Mouse (Mus musculus): ENCODE measurements around the gene Fads3. TPM values are rescaled to one million over a fixed set of nuclear protein-coding genes. Genes with fewer than 3 reads are reported as not detected.
A peak's percentile ranks its signal among the peaks of the same experiment; 100 is the strongest.

The Fads3 gene
- polyA plus RNA-seq, 1 experiment from 2014 or later, result 7.3 TPM

- no peaks in the 10 kb centered on the region for H3K9me3 ChIP-seq (replicated peaks; ENCODE audit: control insufficient read depth, low read length)
- 78% methylated on average over 6 of the region's 6 CpGs for WGBS (ENCODE audit: insufficient replicate concordance)
- H3K4me1 ChIP-seq (ENCODE audit: control insufficient read depth, low read depth, low read length), result peaks cover 3% of the 10 kb centered on the region
- no peaks in the 10 kb centered on the region for H3K36me3 ChIP-seq (ENCODE audit: control insufficient read depth, insufficient read depth)
- no peak overlapping the region for H3K4me3 ChIP-seq (ENCODE audit: low read depth, low read length)
- H3K9ac ChIP-seq (ENCODE audit: low read depth, low read length), result no peak overlapping the region
- H3K27ac ChIP-seq (ENCODE audit: low read length), result no peak overlapping the region
- no peaks in the 10 kb centered on the region for H3K27me3 ChIP-seq (ENCODE audit: control insufficient read depth, insufficient read depth, low read depth, low read length)
- no peak for ATAC-seq (ENCODE audit: low read depth)
- H3K4me2 ChIP-seq (ENCODE audit: low read depth, low read length), result no peak overlapping the region
Measured at GRCm38 (mm10) chr19:10054361-10055075, 13.1 kb downstream of the Fads3 start.

GRCm38 (mm10) chr19:10055261-10055660 lies 13.9 kb downstream of the Fads3 start:
- Histone ChIP-seq H3K4me1 (ENCODE audit: control insufficient read depth, low read depth, low read length) (peaks cover 7% of the 10 kb centered on the region), H3K27me3 (ENCODE audit: control insufficient read depth, insufficient read depth, low read depth, low read length) (no peaks in the 10 kb centered on the region), H3K27ac (ENCODE audit: low read length) (no peak overlapping the region), H3K4me3 (ENCODE audit: low read depth, low read length) (no peak overlapping the region), H3K9ac (ENCODE audit: low read depth, low read length) (no peak overlapping the region), H3K4me2 (ENCODE audit: low read depth, low read length) (no peak overlapping the region), H3K9me3 (replicated peaks; ENCODE audit: control insufficient read depth, low read length) (no peaks in the 10 kb centered on the region), H3K36me3 (ENCODE audit: control insufficient read depth, insufficient read depth) (no peaks in the 10 kb centered on the region)
- 73% methylated on average over 3 of the region's 3 CpGs for WGBS (ENCODE audit: insufficient replicate concordance)
- no peak for ATAC-seq (ENCODE audit: low read depth)

GRCm38 (mm10) chr19:10055783-10056660 lies 14.7 kb downstream of the Fads3 start:
- ATAC-seq (ENCODE audit: low read depth), result no peak
- Histone ChIP-seq H3K4me1 (ENCODE audit: control insufficient read depth, low read depth, low read length) (peaks cover 15% of the 10 kb centered on the region), H3K4me3 (ENCODE audit: low read depth, low read length) (no peak overlapping the region), H3K9me3 (replicated peaks; ENCODE audit: control insufficient read depth, low read length) (no peaks in the 10 kb centered on the region), H3K27ac (ENCODE audit: low read length) (no peak overlapping the region), H3K27me3 (ENCODE audit: control insufficient read depth, insufficient read depth, low read depth, low read length) (no peaks in the 10 kb centered on the region), H3K36me3 (ENCODE audit: control insufficient read depth, insufficient read depth) (no peaks in the 10 kb centered on the region), H3K9ac (ENCODE audit: low read depth, low read length) (no peak overlapping the region), H3K4me2 (ENCODE audit: low read depth, low read length) (no peak overlapping the region)
- 78% methylated on average over 22 of the region's 22 CpGs for WGBS (ENCODE audit: insufficient replicate concordance)

- Histone ChIP-seq H3K27me3 (ENCODE audit: control insufficient read depth, insufficient read depth, low read depth, low read length) (no peaks in the 10 kb centered on the region), H3K9ac (ENCODE audit: low read depth, low read length) (no peak overlapping the region), H3K9me3 (replicated peaks; ENCODE audit: control insufficient read depth, low read length) (no peaks in the 10 kb centered on the region), H3K27ac (ENCODE audit: low read length) (0 out of 2 replicates have a peak overlapping the region, but pooled peaks have one; percentile 4), H3K4me3 (ENCODE audit: low read depth, low read length) (no peak overlapping the region), H3K4me2 (ENCODE audit: low read depth, low read length) (no peak overlapping the region), H3K4me1 (ENCODE audit: control insufficient read depth, low read depth, low read length) (peaks cover 17% of the 10 kb centered on the region), H3K36me3 (ENCODE audit: control insufficient read depth, insufficient read depth) (no peaks in the 10 kb centered on the region)
- whole genome bisulfite sequencing (ENCODE audit: insufficient replicate concordance), result 69% methylated on average over 3 of the region's 3 CpGs
- no peak for ATAC-seq (ENCODE audit: low read depth)
Measured at GRCm38 (mm10) chr19:10056686-10057085, 15.3 kb downstream of the Fads3 start.

- peaks cover 17% of the 10 kb centered on the region for H3K4me1 ChIP-seq (ENCODE audit: control insufficient read depth, low read depth, low read length)
- ATAC-seq (ENCODE audit: low read depth), result peak; percentile 65
- no peaks in the 10 kb centered on the region for H3K9me3 ChIP-seq (replicated peaks; ENCODE audit: control insufficient read depth, low read length)
- no peak overlapping the region for H3K4me3 ChIP-seq (ENCODE audit: low read depth, low read length)
- no peak overlapping the region for H3K9ac ChIP-seq (ENCODE audit: low read depth, low read length)
- peak overlapping the region; percentile 70 for H3K27ac ChIP-seq (ENCODE audit: low read length)
- H3K36me3 ChIP-seq (ENCODE audit: control insufficient read depth, insufficient read depth), result peaks cover 3% of the 10 kb centered on the region
- H3K4me2 ChIP-seq (ENCODE audit: low read depth, low read length), result peak overlapping the region; percentile 24
- H3K27me3 ChIP-seq (ENCODE audit: control insufficient read depth, insufficient read depth, low read depth, low read length), result no peaks in the 10 kb centered on the region
- 50% methylated on average over 11 of the region's 11 CpGs for WGBS (ENCODE audit: insufficient replicate concordance)
Measured at GRCm38 (mm10) chr19:10057486-10058351, 16.4 kb downstream of the Fads3 start.

- no peaks in the 10 kb centered on the region for H3K27me3 ChIP-seq (ENCODE audit: control insufficient read depth, insufficient read depth, low read depth, low read length)
- H3K36me3 ChIP-seq (ENCODE audit: control insufficient read depth, insufficient read depth), result peaks cover 3% of the 10 kb centered on the region
- no peaks in the 10 kb centered on the region for H3K9me3 ChIP-seq (replicated peaks; ENCODE audit: control insufficient read depth, low read length)
- no peak for ATAC-seq (ENCODE audit: low read depth)
- peak overlapping the region; percentile 15; the same call in 1 of the 2 replicates for H3K4me2 ChIP-seq (ENCODE audit: low read depth, low read length)
- no peak overlapping the region for H3K9ac ChIP-seq (ENCODE audit: low read depth, low read length)
- peaks cover 17% of the 10 kb centered on the region for H3K4me1 ChIP-seq (ENCODE audit: control insufficient read depth, low read depth, low read length)
- H3K27ac ChIP-seq (ENCODE audit: low read length), result peak overlapping the region; percentile 70
- H3K4me3 ChIP-seq (ENCODE audit: low read depth, low read length), result no peak overlapping the region
- WGBS (ENCODE audit: insufficient replicate concordance), result 47% methylated on average over 1 of the region's 1 CpGs
Measured at GRCm38 (mm10) chr19:10058352-10058825, 17.0 kb downstream of the Fads3 start.

GRCm38 (mm10) chr19:10058876-10059427 lies 17.6 kb downstream of the Fads3 start:
- ATAC-seq (ENCODE audit: low read depth), result no peak
- no peaks in the 10 kb centered on the region for H3K9me3 ChIP-seq (replicated peaks; ENCODE audit: control insufficient read depth, low read length)
- peak overlapping the region; percentile 1; the same call in 1 of the 2 replicates for H3K9ac ChIP-seq (ENCODE audit: low read depth, low read length)
- H3K4me1 ChIP-seq (ENCODE audit: control insufficient read depth, low read depth, low read length), result peaks cover 17% of the 10 kb centered on the region
- WGBS (ENCODE audit: insufficient replicate concordance), result 72% methylated on average over 9 of the region's 9 CpGs
- H3K27ac ChIP-seq (ENCODE audit: low read length), result peak overlapping the region; percentile 70; the same call in 1 of the 2 replicates
- peak overlapping the region; percentile 41; the same call in 1 of the 2 replicates for H3K4me2 ChIP-seq (ENCODE audit: low read depth, low read length)
- H3K27me3 ChIP-seq (ENCODE audit: control insufficient read depth, insufficient read depth, low read depth, low read length), result no peaks in the 10 kb centered on the region
- H3K4me3 ChIP-seq (ENCODE audit: low read depth, low read length), result no peak overlapping the region
- H3K36me3 ChIP-seq (ENCODE audit: control insufficient read depth, insufficient read depth), result peaks cover 3% of the 10 kb centered on the region

- no peaks in the 10 kb centered on the region for H3K9me3 ChIP-seq (replicated peaks; ENCODE audit: control insufficient read depth, low read length)
- H3K4me3 ChIP-seq (ENCODE audit: low read depth, low read length), result peak overlapping the region; percentile 8
- H3K4me1 ChIP-seq (ENCODE audit: control insufficient read depth, low read depth, low read length), result peaks cover 20% of the 10 kb centered on the region
- peak overlapping the region; percentile 82 for H3K27ac ChIP-seq (ENCODE audit: low read length)
- no peaks in the 10 kb centered on the region for H3K27me3 ChIP-seq (ENCODE audit: control insufficient read depth, insufficient read depth, low read depth, low read length)
- WGBS (ENCODE audit: insufficient replicate concordance), result 9% methylated on average over 10 of the region's 10 CpGs
- H3K4me2 ChIP-seq (ENCODE audit: low read depth, low read length), result peak overlapping the region; percentile 41
- peak overlapping the region; percentile 4; the same call in 1 of the 2 replicates for H3K9ac ChIP-seq (ENCODE audit: low read depth, low read length)
- ATAC-seq (ENCODE audit: low read depth), result peak; percentile 75
- H3K36me3 ChIP-seq (ENCODE audit: control insufficient read depth, insufficient read depth), result peaks cover 3% of the 10 kb centered on the region
Measured at GRCm38 (mm10) chr19:10059911-10060567, 18.7 kb downstream of the Fads3 start.

All from liver, embryonic 16.5 days (tissue).